Mouse (Mus musculus): ENCODE data around the gene 1700067K01Rik. TPM values are rescaled to one million over a fixed set of nuclear protein-coding genes. Genes with fewer than 3 reads are reported as not detected.

The 1700067K01Rik gene
- 1.7 and 1.8 TPM in 2 replicates for polyA plus RNA-seq (2012; rRNA removed)

DNA sequence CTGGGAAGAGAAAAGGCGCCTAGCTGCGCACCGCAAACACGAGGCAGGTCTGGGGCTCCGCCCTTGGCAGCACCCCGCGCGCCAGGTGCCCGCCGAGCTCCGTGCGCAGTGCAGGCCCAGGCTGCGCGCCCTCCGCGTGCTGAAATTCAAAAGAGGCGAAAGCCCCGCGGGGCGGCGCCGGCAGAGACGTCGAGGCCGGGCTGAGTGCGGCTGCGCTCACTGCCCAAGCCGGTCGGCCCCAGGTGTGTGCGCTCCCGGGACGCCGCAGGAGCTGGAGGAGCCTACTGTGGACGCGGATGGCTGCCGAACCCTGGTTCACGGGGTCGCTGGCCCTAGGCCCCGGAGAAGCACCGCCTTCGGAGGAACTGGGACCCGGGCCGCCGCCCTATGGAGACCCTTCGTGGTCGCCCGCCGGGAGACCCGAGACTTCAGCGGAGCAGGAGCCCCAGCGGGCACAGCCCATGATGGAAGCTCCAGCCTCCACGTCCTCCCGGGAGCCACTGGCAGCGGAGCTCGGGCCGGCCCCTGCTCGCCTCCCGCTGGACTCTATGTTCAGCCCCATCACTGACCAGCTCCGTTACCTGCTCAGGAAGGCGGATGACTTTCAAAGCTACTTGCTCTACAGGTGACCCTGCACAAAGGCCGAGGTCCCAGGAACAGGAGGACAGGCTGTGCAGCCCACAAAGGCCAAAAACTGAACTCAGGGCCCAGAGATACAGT is at the start of gene 1700067K01Rik:
TSS of gene 1700067K01Rik (plus strand) at position 222 of the 720 bp plus-strand sequence.

DNA sequence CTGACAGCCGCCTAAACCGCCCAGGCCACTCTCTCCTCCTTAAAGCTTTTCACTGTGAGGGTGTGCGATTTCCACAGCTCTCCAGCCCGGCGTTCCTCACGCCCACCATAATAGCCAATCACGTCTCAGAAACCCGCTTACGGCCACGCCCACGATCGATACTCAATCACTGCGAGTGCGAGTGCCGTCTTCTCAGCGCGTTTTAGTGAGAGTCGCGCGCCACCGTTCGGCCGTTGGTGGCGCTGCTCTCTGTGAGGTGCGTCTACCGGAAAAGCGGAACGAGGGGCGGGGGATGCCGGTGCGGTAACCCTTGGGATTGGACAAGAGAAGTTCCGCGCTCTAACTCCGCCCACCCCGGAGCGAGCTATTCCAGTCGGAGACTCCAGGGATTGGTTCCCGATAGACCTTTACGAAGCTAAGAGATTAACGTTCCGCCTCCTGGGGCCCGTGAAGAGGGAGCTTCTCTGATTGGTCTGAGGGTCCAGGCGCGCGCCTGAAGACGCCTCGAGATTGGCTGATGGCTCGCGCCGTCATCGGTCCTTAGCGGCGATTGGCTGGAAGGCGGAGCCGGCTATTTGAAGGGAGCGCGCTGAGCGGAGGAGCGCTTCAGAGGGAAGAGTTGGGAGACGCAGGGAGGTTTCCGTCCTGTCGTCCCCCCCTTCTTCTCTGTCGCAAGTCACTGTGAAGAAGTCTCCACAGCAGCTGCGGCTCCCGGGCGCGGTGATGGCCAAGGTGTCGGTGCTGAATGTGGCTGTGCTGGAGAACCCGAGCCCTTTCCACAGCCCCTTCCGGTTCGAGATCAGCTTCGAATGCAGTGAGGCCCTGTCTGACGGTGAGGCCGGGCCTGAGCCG is 46.0 kb upstream of the 1700067K01Rik start, which contains the start of the genes Gm10644 and Asf1b:
TSS of gene Gm10644 (minus strand) at position 100 of the 852 bp plus-strand sequence.
TSS of gene Asf1b (plus strand) at position 402 of the 852 bp plus-strand sequence.

DNA sequence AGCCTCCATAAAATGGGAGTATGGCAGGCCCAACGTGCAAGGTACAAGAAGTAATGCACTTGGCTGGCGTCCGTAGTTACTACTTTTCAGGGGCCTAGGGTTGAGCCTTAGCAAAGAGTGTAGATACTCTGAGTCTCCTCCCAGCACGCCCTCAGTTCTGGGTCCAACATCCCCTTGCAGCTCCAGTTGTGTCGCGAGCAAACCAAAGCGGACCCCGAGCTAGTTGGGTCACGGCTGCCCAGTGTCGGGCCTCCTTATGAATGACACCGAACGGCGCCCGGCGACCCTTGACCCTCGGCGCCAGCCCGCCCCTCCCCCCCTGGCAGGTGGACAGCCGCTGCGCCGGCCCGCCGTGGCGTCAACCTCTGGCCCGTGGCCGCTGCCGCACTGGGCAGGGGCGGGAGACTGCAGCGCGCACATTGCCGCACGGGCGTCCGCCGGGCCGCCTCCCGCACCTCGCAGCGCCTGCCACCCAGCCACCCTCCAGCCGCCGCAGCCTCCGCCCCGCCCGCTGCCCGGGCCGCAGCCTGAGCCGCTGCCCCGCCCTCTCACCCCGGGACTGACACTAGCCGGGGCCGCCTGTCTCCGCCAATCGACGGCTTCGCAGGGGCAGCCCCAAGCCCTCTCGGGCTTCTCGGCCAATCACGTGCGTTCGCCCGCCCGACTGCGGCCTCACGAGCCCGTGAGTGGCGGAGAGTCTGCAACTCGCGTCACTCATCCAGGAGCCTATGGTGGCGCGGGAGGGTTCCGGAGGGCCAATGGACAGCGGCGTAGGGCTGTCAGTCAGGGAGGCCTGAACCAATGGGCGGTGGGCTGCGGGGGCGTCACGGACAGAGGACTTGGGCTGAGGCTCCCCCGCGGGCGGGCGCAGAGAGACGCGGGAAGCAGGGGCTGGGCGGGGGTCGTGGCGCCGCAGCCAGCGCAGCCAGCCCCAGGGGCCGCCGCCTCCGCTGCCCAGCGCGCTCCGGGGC is 28.9 kb upstream of the 1700067K01Rik start, which contains the start of gene Prkaca:
TSS of gene Prkaca (plus strand) at position 844 of the 971 bp plus-strand sequence.

DNA sequence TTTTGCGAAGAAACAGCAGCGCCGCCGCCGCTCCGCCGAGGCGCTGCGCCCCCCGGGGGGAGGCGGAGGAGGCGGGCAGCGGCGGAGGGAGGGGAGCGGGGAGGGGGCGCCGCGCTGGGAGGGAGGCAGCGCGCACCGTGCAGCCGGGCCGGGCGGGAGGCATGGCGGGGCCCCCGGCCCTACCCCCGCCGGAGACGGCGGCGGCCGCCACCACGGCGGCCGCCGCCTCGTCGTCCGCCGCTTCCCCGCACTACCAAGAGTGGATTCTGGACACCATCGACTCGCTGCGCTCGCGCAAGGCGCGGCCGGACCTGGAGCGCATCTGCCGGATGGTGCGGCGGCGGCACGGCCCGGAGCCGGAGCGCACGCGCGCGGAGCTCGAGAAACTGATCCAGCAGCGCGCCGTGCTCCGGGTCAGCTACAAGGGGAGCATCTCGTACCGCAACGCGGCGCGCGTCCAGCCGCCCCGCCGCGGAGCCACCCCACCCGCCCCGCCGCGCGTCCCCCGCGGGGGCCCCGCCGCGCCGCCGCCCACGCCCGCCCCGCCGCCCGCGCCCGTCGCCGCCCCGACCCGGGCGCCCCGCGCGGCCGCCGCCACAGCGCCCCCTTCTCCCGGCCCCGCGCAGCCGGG is 3.7 kb upstream of the 1700067K01Rik start, which contains the start of gene Samd1:
TSS of gene Samd1 (plus strand) at position 162 of the 631 bp plus-strand sequence.

DNA sequence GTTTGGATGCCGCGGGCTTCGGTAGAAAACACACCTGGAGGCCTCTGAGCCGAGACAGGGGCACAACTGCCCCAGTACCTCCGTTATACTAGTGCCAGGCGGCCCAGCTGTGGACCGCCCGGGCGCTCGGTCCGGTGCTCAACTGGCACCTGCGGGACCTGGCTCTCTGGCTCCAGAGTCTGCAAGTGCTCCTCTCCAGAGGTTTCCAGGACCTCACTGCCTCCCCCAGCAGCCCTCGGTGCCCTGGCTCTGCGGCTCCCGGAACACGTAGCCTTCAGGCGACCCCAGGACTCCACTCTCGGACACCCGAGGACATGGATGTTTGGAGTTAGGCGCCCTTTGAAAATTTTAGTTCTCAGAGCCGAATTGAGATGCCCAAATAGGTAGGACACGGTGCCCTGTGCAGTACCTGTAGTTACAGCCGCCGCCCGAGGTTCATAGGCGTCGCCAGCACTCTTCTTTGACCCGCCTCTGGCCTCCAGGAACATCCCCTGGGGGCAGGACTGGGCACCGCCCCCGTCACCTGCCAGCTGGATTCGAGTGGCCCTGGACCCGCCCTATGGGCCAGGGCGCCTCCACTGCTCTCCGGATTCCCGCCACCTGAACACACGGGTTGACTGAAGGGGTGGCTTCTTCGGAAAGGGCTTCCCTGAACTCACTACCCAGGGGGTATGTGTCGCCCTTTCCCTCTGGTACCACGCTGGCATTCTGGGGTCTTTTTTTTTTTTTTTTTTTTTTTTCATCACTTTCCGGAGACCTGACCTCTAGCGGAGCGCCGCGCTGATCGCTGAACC is 10.6 kb downstream of the 1700067K01Rik start, which contains the start of gene 2210011C24Rik:
TSS of gene 2210011C24Rik (minus strand) at position 467 of the 794 bp plus-strand sequence.

DNA sequence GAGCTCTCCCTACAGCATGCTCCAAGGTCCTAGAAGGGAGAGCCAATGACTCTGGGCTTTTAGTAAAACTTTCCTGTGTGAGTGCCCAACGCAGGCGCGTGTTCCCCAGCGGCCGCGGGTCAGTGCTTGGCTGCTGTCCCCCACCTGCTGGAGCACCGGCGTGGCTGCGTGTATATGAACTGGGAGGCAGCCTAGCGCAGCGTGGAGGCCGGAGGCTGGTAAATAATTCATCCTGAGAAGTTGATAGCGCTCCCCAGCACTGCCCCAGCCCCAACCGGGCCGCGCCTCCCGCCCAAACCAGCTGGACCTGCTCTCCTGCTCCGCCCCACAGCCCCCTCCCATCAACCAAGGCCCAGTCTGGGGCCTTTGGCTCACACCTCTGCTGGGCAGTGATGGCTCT is 19.8 kb downstream of the 1700067K01Rik start, which contains the start of gene Palm3:
TSS of gene Palm3 (plus strand) at position 376 of the 400 bp plus-strand sequence.

DNA sequence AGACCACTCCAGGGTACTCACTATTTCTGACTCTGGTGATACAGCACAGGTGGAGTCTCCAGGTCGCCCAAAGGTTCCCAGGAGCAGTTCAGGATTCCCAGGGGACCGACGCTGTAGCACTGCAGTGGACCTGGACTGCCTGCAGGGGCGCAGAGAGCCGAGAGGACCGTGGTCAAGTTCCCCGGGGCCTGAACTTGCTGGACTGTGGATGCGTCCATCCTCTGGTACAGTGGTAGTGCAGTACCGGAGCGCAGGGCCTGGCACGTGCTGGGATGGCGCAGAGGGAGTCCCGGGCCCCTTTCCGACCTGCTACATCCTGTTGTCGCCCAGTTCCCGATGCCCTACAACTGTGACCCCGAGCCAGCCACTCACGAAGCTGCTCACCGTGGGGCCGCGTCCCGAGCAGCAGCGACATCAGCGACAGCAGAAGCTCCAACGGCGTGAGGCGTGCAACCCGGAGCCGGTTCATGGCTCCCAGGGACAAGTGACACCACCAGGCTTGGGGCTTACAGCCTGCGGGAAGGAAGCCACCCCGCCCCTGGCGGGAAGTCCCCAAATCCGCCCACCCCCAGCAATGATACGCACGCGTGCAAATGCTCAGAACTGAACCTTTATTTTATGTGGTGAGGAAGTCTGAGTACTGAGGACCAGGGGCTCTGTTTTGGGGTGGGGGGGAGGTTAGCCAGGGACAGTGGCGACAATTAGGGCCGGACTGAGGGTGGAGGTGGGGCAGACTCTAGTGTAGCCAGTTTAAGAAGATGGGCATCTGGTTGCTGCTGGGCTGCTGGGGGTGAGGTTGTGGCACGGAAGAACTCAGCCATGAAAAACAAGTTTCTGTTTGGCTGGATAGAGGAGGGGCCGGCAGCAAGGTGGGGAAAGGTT is 41.0 kb downstream of the 1700067K01Rik start, which contains the start of gene Il27ra:
TSS of gene Il27ra (minus strand) at position 524 of the 882 bp plus-strand sequence.

DNA sequence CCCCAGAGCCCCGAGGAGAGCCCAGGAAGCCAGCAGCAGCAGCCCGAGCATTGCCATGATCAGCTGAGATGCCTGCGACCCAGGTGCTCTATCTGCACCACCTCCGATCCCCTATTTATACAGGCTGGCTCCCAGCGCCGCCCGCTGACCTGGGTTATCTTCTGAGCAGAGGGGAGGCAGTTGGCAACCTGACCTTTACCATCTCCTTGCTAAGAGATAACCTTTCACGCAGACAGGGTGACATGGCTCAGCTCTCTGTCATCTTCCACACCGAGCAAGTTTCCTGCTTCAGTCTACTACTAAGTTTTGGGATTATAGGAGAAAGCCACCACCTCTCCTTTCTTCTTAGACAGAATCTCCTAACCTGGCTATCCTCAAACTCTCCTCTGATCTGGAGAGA is 43.6 kb downstream of the 1700067K01Rik start, which contains the start of gene Rln3:
TSS of gene Rln3 (minus strand) at position 101 of the 400 bp plus-strand sequence.

Other genes starting within 250 kb of the 1700067K01Rik start
- gene Adgrl1, start 101.4 kb upstream of the 1700067K01Rik start, polyA plus RNA-seq (2012; rRNA removed), result 162 and 190 TPM in 2 replicates
- gene Gm10644, start 46.3 kb upstream of the 1700067K01Rik start, polyA plus RNA-seq (2012; rRNA removed), result 1.2 and 2.1 TPM in 2 replicates
- gene Asf1b, start 46.0 kb upstream of the 1700067K01Rik start, polyA plus RNA-seq (2012; rRNA removed), result 19.7 and 21.1 TPM in 2 replicates
- 64.4 and 81.8 TPM in 2 replicates for gene Prkaca, start 28.5 kb upstream of the 1700067K01Rik start, polyA plus RNA-seq (2012; rRNA removed)
- gene Samd1, start 3.8 kb upstream of the 1700067K01Rik start, polyA plus RNA-seq (2012; rRNA removed), result 68.8 and 69.5 TPM in 2 replicates
- 1.9 and 3.5 TPM in 2 replicates for gene 2210011C24Rik, start 10.7 kb downstream of the 1700067K01Rik start, polyA plus RNA-seq (2012; rRNA removed)
- 3.5 and 3.7 TPM in 2 replicates for gene Palm3, start 20.0 kb downstream of the 1700067K01Rik start, polyA plus RNA-seq (2012; rRNA removed)
- gene Il27ra, start 41.1 kb downstream of the 1700067K01Rik start, polyA plus RNA-seq (2012; rRNA removed), result 6.1 and 6.3 TPM in 2 replicates
- 6.3 and 7.4 TPM in 2 replicates for gene Rln3, start 43.5 kb downstream of the 1700067K01Rik start, polyA plus RNA-seq (2012; rRNA removed)
- gene Gm10643, start 63.6 kb downstream of the 1700067K01Rik start, polyA plus RNA-seq (2012; rRNA removed), result 0.75 and 1.1 TPM in 2 replicates
- gene Rfx1, start 65.3 kb downstream of the 1700067K01Rik start, polyA plus RNA-seq (2012; rRNA removed), result 48.2 and 48.7 TPM in 2 replicates
- gene Dcaf15, start 103.3 kb downstream of the 1700067K01Rik start, polyA plus RNA-seq (2012; rRNA removed), result 76.0 and 80.2 TPM in 2 replicates
- gene Podnl1, start 124.5 kb downstream of the 1700067K01Rik start, polyA plus RNA-seq (2012; rRNA removed), result 18.3 and 59.6 TPM in 2 replicates
- gene Cc2d1a, start 146.4 kb downstream of the 1700067K01Rik start, polyA plus RNA-seq (2012; rRNA removed), result 44.9 and 46.5 TPM in 2 replicates
- gene 4930432K21Rik, start 146.5 kb downstream of the 1700067K01Rik start, polyA plus RNA-seq (2012; rRNA removed), result 4.2 and 5.2 TPM in 2 replicates
- 2.2 and 4.2 TPM in 2 replicates for gene Nanos3, start 183.7 kb downstream of the 1700067K01Rik start, polyA plus RNA-seq (2012; rRNA removed)
- 36.1 and 37.1 TPM in 2 replicates for gene Zswim4, start 235.6 kb downstream of the 1700067K01Rik start, polyA plus RNA-seq (2012; rRNA removed)
- gene D8Ertd738e, start 248.2 kb downstream of the 1700067K01Rik start, polyA plus RNA-seq (2012; rRNA removed), result 60.5 and 85.9 TPM in 2 replicates